Mouse (Mus musculus): ENCODE measurements around the gene Slc12a4.

Slc12a4 gene

DNA sequence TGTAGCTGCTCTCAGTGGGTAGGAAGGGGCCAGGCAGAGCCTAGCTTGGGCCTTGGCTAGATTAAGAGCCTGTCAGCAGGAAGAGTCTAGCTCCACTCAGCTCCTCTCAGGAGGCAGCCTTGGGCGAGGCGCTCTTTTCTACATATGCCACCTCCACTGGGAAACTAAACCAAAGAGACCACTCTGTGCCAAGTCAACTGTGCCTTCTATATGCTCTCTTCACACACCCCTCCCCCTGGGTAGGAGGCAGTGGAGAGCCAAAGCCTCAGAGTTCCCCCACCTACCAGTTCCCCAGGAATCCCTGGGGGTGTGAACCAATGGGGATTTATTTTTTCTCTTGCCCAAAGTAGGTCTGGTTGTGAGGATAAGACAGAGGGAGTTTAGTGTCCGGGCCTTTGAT is 34.6 kb downstream of the Slc12a4 start:
- DNase-seq (ENCODE audit: low spot score) = no peak

GRCm38 (mm10) chr8:105930602-105931001 is 35.3 kb downstream of the Slc12a4 start:
- DNase-seq (ENCODE audit: low spot score) = peak; percentile 86

DNA sequence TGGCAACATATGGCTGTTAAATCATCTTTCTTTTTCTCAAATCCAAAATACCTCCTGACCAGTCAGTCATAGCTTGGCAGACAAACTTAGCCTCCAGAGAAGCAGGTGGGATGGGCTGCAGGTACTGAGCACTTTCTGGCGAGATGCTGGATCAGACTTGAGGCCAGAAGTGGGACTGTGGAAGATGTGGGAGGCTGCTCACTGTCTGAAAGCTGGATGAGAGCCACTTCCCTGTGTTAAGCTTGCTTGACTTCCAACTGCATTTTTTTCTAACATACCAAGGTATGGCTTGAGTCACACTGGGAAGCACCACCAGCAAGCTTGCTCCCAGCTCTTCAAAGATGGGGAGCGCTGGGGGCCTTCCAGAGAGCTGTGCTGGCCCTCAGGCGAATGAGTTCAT is 40.8 kb downstream of the Slc12a4 start:
- DNase-seq (ENCODE audit: low spot score) = no peak

DNA sequence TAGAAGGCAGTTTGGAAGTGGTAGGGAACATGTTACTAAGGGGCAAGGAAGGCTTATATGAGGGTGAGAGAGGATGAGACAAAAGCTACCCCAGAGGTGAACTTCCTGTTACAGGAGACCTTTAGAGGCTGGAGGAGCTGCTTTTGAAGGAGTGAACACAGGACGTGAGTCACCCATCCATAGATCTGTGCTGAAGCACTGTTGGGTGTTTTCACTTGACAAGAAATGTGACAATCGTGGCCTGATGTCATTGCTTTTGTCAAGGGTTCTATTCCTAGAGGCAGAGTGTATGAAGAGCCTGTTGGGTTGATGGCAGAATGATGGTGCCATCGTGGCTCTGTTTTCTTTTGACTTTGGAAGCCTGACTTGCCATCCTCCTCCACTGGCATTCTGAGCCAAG is 46.5 kb downstream of the Slc12a4 start:
- no peak for DNase-seq (ENCODE audit: low spot score)

DNA sequence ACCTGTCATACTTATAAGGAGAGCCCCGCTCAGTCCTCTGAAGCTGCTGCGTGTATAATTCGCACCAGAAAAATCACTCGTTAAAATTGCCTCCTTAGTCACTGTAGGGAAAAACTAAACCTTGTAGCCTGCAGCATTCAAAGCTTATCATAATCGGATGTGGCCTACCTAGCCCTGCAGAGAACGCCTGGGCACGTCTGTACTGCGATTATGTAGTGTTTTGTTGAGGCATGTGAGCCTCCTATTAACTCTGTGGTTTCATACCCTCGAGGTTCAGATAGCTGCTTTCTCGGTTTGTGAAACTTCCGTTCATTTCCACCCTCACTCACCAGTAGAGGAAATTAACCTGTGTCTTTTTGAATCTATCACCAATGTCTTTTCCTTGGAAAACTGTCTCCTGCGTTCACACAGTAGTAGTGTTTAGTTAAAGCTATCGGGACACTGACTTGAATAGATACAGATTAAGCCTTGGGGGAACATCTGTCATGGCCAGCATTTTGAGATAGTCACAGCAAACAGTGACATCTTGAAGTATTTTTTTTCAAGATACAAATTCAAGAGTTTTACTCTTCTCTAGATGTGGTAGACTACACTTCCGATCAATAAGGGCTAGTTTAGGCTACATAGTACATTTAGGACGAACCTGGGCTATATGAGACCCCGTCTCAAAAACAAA is 64.8 kb downstream of the Slc12a4 start:
- DNase-seq (ENCODE audit: low spot score) = no peak

GRCm38 (mm10) chr8:105900180-105900940 is 65.5 kb downstream of the Slc12a4 start, which contains the start of gene Pskh1:
Pskh1 (plus strand) TSS chr8:105900441.
- DNase-seq (ENCODE audit: low spot score) = peak; percentile 92

GRCm38 (mm10) chr8:105897801-105898480 is 68.0 kb downstream of the Slc12a4 start:
- DNase-seq (ENCODE audit: low spot score) = no peak

All from urinary bladder, postnatal 14 days (tissue).